Mouse (Mus musculus): ENCODE results near the gene Prr14l. TPM values are rescaled to one million over a fixed set of nuclear protein-coding genes. Genes with fewer than 3 reads are reported as not detected.
"Not testable (repeated sequence)": the region's sequence is repeated elsewhere in the genome, so short reads cannot be mapped to it uniquely, and the experiment has no call there.

Prr14l gene
- total RNA-seq, 2 experiments from 2014 or later: 6.3 to 7.3 TPM

- no peak for DNase-seq (ENCODE audit: low spot score)
- intact Hi-C loops (cut with DNase I): no loop called here
Measured at GRCm38 (mm10) chr5:32820471-32820870, 33.6 kb downstream of the Prr14l start.

- no peak for DNase-seq (ENCODE audit: low spot score)
- intact Hi-C loops (cut with DNase I): no loop called here
Measured at GRCm38 (mm10) chr5:32815396-32815795, 38.7 kb downstream of the Prr14l start.

- intact Hi-C loops (cut with DNase I): loop anchor here (5.0 kb wide), 1 partner anchor 76 kb away; the partner anchor contains the start of gene Depdc5
Measured at GRCm38 (mm10) chr5:32786454-32786853, 67.6 kb downstream of the Prr14l start.

GRCm38 (mm10) chr5:32785313-32785915 lies 68.6 kb downstream of the Prr14l start, which contains the start of gene Pisd:
Gene Pisd (minus strand): TSS chr5:32785646.
- intact Hi-C loops (cut with DNase I): loop anchor here (5.0 kb wide), 1 partner anchor 77 kb away; the partner anchor contains the start of gene Depdc5
- peak; percentile 89 for DNase-seq (ENCODE audit: low spot score)

More at GRCm38 (mm10) chr5:32786454-32786853, 67.6 kb downstream of the Prr14l start:
- not testable (repeated sequence) for DNase-seq (ENCODE audit: low spot score)

GRCm38 (mm10) chr5:32784726-32785125 lies 69.3 kb downstream of the Prr14l start:
- intact Hi-C loops (cut with DNase I): loop anchor here (5.0 kb wide), 1 partner anchor 78 kb away; the partner anchor contains the start of gene Depdc5
- DNase-seq (ENCODE audit: low spot score): no peak

GRCm38 (mm10) chr5:32781596-32781995 lies 72.5 kb downstream of the Prr14l start:
- intact Hi-C loops (cut with DNase I): no loop called here
- no peak for DNase-seq (ENCODE audit: low spot score)

GRCm38 (mm10) chr5:32778168-32778567 lies 75.9 kb downstream of the Prr14l start:
- intact Hi-C loops (cut with DNase I): no loop called here
- no peak for DNase-seq (ENCODE audit: low spot score)

- intact Hi-C loops (cut with DNase I): no loop called here
- DNase-seq (ENCODE audit: low spot score): no peak
Measured at GRCm38 (mm10) chr5:32772361-32772760, 81.7 kb downstream of the Prr14l start.

- no peak for DNase-seq (ENCODE audit: low spot score)
- intact Hi-C loops (cut with DNase I): no loop called here
Measured at GRCm38 (mm10) chr5:32767636-32768373, 86.3 kb downstream of the Prr14l start.

GRCm38 (mm10) chr5:32767004-32767403 lies 87.1 kb downstream of the Prr14l start:
- intact Hi-C loops (cut with DNase I): no loop called here
- DNase-seq (ENCODE audit: low spot score): no peak

- no peak for DNase-seq (ENCODE audit: low spot score)
Measured at GRCm38 (mm10) chr5:32761566-32762140, 92.4 kb downstream of the Prr14l start.

GRCm38 (mm10) chr5:32760787-32761186 lies 93.3 kb downstream of the Prr14l start:
- intact Hi-C loops (cut with DNase I): no loop called here
- no peak for DNase-seq (ENCODE audit: low spot score)

More at GRCm38 (mm10) chr5:32761566-32762140, 92.4 kb downstream of the Prr14l start:
- intact Hi-C loops (cut with DNase I): no loop called here

GRCm38 (mm10) chr5:32760352-32760751 lies 93.7 kb downstream of the Prr14l start:
- intact Hi-C loops (cut with DNase I): not testable (repeated sequence)

GRCm38 (mm10) chr5:32759662-32760061 lies 94.4 kb downstream of the Prr14l start:
- DNase-seq (ENCODE audit: low spot score): no peak
- intact Hi-C loops (cut with DNase I): no loop called here

More at GRCm38 (mm10) chr5:32760352-32760751, 93.7 kb downstream of the Prr14l start:
- DNase-seq (ENCODE audit: low spot score): not testable (repeated sequence)

- intact Hi-C loops (cut with DNase I): no loop called here
Measured at GRCm38 (mm10) chr5:32756141-32756540, 97.9 kb downstream of the Prr14l start.

GRCm38 (mm10) chr5:32751736-32752135 lies 102.3 kb downstream of the Prr14l start:
- DNase-seq (ENCODE audit: low spot score): no peak
- intact Hi-C loops (cut with DNase I): no loop called here

More at GRCm38 (mm10) chr5:32756141-32756540, 97.9 kb downstream of the Prr14l start:
- no peak for DNase-seq (ENCODE audit: low spot score)

GRCm38 (mm10) chr5:32748936-32749335 lies 105.1 kb downstream of the Prr14l start:
- DNase-seq (ENCODE audit: low spot score): no peak
- intact Hi-C loops (cut with DNase I): loop anchor here (1.0 kb wide), 1 partner anchor 33 kb away; no protein-coding TSS in a partner anchor

GRCm38 (mm10) chr5:32747650-32748375 lies 106.2 kb downstream of the Prr14l start:
- peak; percentile 18 for DNase-seq (ENCODE audit: low spot score)
- intact Hi-C loops (cut with DNase I): loop anchor here (1.0 to 2.0 kb wide), 2 partner anchors 32 to 159 kb away; no protein-coding TSS in a partner anchor
